Mouse (Mus musculus) layer of hippocampus, adult 9-11 months (tissue): ENCODE measurements around the gene Klhl4.

ENCODE experiments used
- DNase-seq: peaks from one replicate; pipeline ENCODE4 v3.0.0; 2022

The Klhl4 gene

DNA sequence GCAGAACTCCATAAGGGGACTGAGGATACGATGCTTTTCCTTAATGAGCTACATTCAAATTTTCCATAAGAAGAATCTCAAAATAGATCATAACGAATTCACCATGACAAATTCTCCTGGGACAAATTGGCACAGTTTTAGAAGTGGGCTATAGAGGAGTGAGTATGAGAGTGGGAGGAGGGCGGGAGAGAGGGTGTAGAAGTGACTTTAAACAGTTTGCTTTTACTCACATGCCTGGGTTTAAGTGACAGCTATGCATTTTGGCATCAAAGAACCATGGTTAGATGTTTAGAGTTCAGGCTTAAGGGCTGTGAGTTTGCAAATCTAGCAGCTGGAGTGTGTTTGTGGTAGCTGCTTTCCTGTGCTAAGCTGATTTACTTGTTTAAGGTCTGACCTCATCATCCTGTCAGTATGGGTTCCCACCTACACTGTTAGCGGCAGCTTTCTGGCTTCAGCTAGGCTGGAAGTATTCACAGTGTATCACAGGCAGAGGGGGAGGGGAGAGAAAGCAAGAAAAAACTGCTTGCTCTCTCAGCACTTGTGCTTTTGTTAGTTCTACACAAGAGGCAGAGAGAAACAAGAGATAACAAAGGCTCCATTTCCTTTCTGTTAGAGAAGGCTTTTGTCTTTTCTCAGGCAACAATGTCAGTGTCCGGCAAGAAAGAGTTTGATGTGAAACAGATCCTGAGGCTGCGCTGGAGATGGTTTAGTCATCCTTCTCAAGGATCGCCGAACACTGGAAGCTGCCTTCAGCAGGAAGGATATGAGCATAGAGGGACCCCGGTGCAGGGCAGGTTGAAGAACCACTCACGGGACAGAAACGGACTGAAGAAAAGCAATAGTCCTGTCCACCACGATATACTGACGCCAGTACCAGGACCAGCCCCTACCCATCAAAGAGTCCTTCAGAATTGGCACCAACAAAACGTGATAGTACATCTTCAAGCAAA lies at the start of gene Klhl4:
Klhl4 (plus strand) TSS at position 552 of the 950 bp plus-strand sequence.
- peak; percentile 16 for DNase-seq

DNA sequence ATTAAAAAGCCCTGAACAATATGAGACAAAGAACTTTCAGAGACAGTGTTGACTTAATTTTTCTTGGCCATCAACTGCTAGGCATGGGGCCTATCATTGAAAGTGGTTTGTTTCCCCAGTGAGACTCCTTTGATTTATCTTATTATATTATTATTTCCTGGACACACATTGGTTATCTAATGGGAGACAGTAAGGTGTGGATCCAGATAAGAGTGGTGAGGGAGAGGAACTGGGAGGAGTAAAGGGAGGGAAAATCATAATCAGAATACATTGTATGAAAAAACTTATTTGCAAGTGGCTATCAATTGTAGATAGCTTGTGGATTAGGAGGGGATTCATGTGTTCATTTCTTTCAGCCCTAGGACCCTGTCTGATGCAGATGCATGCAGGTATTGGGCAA lies 10.0 kb downstream of the Klhl4 start:
- DNase-seq: no peak

DNA sequence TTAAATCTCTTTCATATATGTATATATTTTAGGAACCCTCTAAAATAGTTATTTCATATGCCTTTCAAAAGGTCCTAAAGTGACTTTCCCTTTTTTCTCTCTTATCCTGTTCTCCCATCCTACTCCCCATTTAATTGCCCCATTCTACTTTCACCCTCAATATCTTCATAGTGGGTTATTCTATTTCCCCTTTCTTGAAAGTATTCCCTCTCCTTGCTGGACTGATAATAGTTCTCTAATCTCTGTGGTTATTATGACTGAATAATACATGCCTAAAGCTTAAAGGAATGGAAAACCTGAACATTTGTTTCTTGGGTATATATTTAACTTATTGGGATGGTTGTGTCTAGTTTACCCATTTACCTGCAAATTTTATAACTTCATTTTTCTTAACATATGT lies 12.6 kb downstream of the Klhl4 start:
- DNase-seq: no peak

DNA sequence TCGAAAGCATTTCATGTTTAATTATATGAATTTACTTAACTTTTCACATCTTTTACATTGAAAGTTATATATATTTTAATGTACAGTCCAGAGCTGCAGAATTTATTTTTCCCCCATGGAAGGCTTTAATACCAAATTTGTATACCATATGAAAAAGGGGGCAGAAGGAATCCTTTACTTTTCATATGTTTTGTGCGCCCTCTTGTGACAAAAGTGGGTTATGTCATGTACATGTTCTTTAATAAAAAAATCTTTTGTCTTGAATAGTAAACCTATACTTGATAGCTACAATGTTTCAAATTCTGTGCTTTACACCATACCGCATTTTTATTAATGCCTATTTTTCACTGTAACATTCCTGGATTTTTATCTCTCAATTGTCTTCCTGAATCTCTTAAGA lies 84.0 kb downstream of the Klhl4 start:
- DNase-seq: no peak

DNA sequence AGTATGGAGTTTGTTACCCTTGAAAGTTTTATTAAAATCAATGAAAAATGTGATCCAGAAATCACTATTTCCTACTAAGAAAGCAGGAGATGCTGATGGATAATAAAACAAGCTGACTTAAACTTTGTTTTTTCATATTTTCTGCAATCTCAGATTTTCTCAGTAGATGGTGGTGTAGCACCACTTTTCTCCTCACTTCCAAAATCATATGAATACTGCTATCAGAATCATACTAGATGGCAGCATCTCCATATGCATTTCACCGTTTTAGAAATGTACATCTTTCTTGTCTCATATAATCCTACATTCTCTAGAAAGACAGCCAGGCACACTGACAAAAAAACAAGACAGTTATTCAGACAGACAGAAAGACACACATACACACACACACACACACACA lies 108.2 kb downstream of the Klhl4 start:
- no peak for DNase-seq
